Mouse (Mus musculus) limb, embryonic 14.5 days (tissue): ENCODE results near the gene F830045P16Rik. TPM values are rescaled to one million over a fixed set of nuclear protein-coding genes. Genes with fewer than 3 reads are reported as not detected.

Experiments used
- ATAC-seq: fragments of 200-750 bp; cut with Nextera tagmentation; 2 replicates; pipeline ENCODE4 v1.8.0; 2017; ENCODE audit warnings: low read depth, moderate number of reproducible peaks, moderate TSS enrichment; ENCODE audit not compliant: low FRiP score
- DNase-seq: peaks from one replicate; pipeline ENCODE4 v3.0.0-alpha.2; 2015; ENCODE audit warnings: low spot score
- H3K27ac ChIP-seq: fragments of 300-500 bp; sonication (generic); replicated peaks from 2 replicates; pipeline ENCODE4 v1.5.1; 2014; ENCODE audit warnings: low read depth, mild to moderate bottlenecking, low read length, moderate library complexity, mixed read lengths
- H3K27me3 ChIP-seq: fragments of 300-500 bp; sonication (generic); 2 replicates; pipeline ENCODE4 v1.6.1; 2014; ENCODE audit warnings: low read length, mixed read lengths; ENCODE audit not compliant: control insufficient read depth, insufficient read depth
- H3K36me3 ChIP-seq: fragments of 300-500 bp; sonication (generic); 2 replicates; pipeline ENCODE4 v1.6.1; 2014; ENCODE audit warnings: mild to moderate bottlenecking, low read length, moderate library complexity, mixed read lengths; ENCODE audit not compliant: control insufficient read depth, insufficient read depth
- H3K4me1 ChIP-seq: fragments of 300-500 bp; sonication (generic); 2 replicates; pipeline ENCODE4 v1.6.1; 2014; ENCODE audit warnings: antibody characterized with exemption, low read length, mixed read lengths; ENCODE audit not compliant: control insufficient read depth, insufficient read depth
- H3K4me2 ChIP-seq: fragments of 300-500 bp; sonication (generic); replicated peaks from 2 replicates; pipeline ENCODE4 v1.6.1; 2014; ENCODE audit warnings: low read depth, mild to moderate bottlenecking, low read length, moderate library complexity; ENCODE audit not compliant: severe bottlenecking
- H3K4me3 ChIP-seq: fragments of 300-500 bp; sonication (generic); replicated peaks from 2 replicates; pipeline ENCODE4 v1.5.1; 2014; ENCODE audit warnings: low read length
- H3K9ac ChIP-seq: fragments of 300-500 bp; sonication (generic); 2 replicates; pipeline ENCODE4 v1.6.1; 2014; ENCODE audit warnings: mild to moderate bottlenecking, low read depth, low read length, moderate library complexity; ENCODE audit not compliant: severe bottlenecking
- H3K9me3 ChIP-seq: fragments of 300-500 bp; sonication (generic); 2 replicates; pipeline ENCODE4 v1.6.1; 2016; ENCODE audit warnings: low read length; ENCODE audit not compliant: control insufficient read depth
- POLR2A ChIP-seq: fragments of 200-500 bp; IDR thresholded peaks from 2 replicates; pipeline ENCODE4 v1.8.0; 2012; ENCODE audit warnings: inconsistent platforms, mild to moderate bottlenecking, moderate library complexity, borderline replicate concordance; ENCODE audit not compliant: insufficient read depth, insufficient read length; ENCODE audit errors: extremely low read depth
- WGBS: fragments of 180-500 bp; shearing (Covaris S2); extraction: QIAGEN DNeasy Blood & Tissue Kit; methylation state at CpG from one replicate; pipeline ENCODE4 v1.1.7; 2014; 5-methylcytosine and 5-hydroxymethylcytosine counted together
- polyA plus RNA-seq, 2 experiments: library from polyadenylated mRNA; depleted of rRNA in 1 of 2; stranded (reverse) in 1 of 2; unstranded in 1 of 2; fragments of >200 nt; fragmentation: Nextera tagmentation in 1 of 2; extraction: Ambion mirVana in 1 of 2; gene quantifications; 2 replicates each; pipeline versions ENCODE4 v1.2.1 to v1.2.3; 2012 to 2014

Gene F830045P16Rik
- polyA plus RNA-seq, 2 experiments: 0.22 to 0.34 TPM

- no peak for ATAC-seq
- 76% methylated on average over 4 of the region's 4 CpGs for WGBS
- Histone ChIP-seq H3K27me3 (no peaks in the 10 kb centered on the region), H3K4me2 (no peak overlapping the region), H3K9ac (no peak overlapping the region), H3K9me3 (no peaks in the 10 kb centered on the region), H3K4me3 (no peak overlapping the region), H3K36me3 (no peaks in the 10 kb centered on the region), H3K4me1 (peaks cover 10% of the 10 kb centered on the region), H3K27ac (no peak overlapping the region)
- no peak for TF ChIP-seq POLR2A
- DNase-seq: no peak
Measured at GRCm38 (mm10) chr2:129537926-129538325, 1.5 kb upstream of the F830045P16Rik start.

GRCm38 (mm10) chr2:129537360-129537759 lies 958 bp upstream of the F830045P16Rik start:
- no peak overlapping the region for H3K4me3 ChIP-seq
- DNase-seq: no peak
- WGBS: 24% methylated on average over 7 of the region's 7 CpGs
- H3K36me3 ChIP-seq: no peaks in the 10 kb centered on the region
- H3K27me3 ChIP-seq: no peaks in the 10 kb centered on the region
- TF ChIP-seq POLR2A: no peak
- H3K9ac ChIP-seq: no peak overlapping the region
- no peak overlapping the region for H3K27ac ChIP-seq
- peaks cover 10% of the 10 kb centered on the region for H3K4me1 ChIP-seq
- ATAC-seq: no peak
- H3K4me2 ChIP-seq: no peak overlapping the region
- no peaks in the 10 kb centered on the region for H3K9me3 ChIP-seq

- 26% methylated on average over 1 of the region's 1 CpGs for WGBS
- TF ChIP-seq POLR2A: no peak
Measured at GRCm38 (mm10) chr2:129536926-129537325, 524 bp upstream of the F830045P16Rik start.

GRCm38 (mm10) chr2:129534886-129535591 lies 1.4 kb downstream of the F830045P16Rik start:
- no peak for TF ChIP-seq POLR2A
- Histone ChIP-seq H3K4me1 (peaks cover 5% of the 10 kb centered on the region), H3K27me3 (no peaks in the 10 kb centered on the region), H3K36me3 (no peaks in the 10 kb centered on the region), H3K4me3 (no peak overlapping the region), H3K9me3 (no peaks in the 10 kb centered on the region), H3K4me2 (no peak overlapping the region), H3K27ac (no peak overlapping the region), H3K9ac (no peak overlapping the region)
- DNase-seq (no peak), ATAC-seq (no peak)
- 53% methylated on average over 5 of the region's 5 CpGs for WGBS

More at GRCm38 (mm10) chr2:129536926-129537325, 524 bp upstream of the F830045P16Rik start:
- Histone ChIP-seq H3K4me2 (no peak overlapping the region), H3K4me1 (peaks cover 10% of the 10 kb centered on the region), H3K27ac (no peak overlapping the region), H3K4me3 (no peak overlapping the region), H3K27me3 (no peaks in the 10 kb centered on the region), H3K9ac (peak overlapping the region; percentile 4; the same call in 1 of the 2 replicates), H3K36me3 (no peaks in the 10 kb centered on the region), H3K9me3 (no peaks in the 10 kb centered on the region)
- ATAC-seq: no peak
- no peak for DNase-seq

GRCm38 (mm10) chr2:129531890-129532289 lies 4.5 kb downstream of the F830045P16Rik start:
- Histone ChIP-seq H3K4me3 (no peak overlapping the region), H3K9me3 (no peaks in the 10 kb centered on the region), H3K9ac (no peak overlapping the region), H3K4me2 (no peak overlapping the region), H3K4me1 (no peaks in the 10 kb centered on the region), H3K27me3 (no peaks in the 10 kb centered on the region), H3K36me3 (no peaks in the 10 kb centered on the region), H3K27ac (no peak overlapping the region)
- DNase-seq: no peak
- 71% methylated on average over 2 of the region's 2 CpGs for WGBS
- no peak for TF ChIP-seq POLR2A
- no peak for ATAC-seq
